Comparison of ENCODE assay signal across 9 mouse cellular contexts in genomic region chr7:4460576-4461434, GRCm38 (mm10). TPM values are rescaled to one million over a fixed set of nuclear protein-coding genes. Genes with fewer than 3 reads are reported as not detected.
DNase-seq lines count a peak whose midpoint lies in the region; ATAC-seq and TF ChIP-seq lines count a peak whose summit lies in the region.
"Had no signal": no experiment of that assay in that cellular context is flagged by ENCODE, and none has a peak within 500 bp of the region (broad histone marks: within the 10 kb centered on the region; RNA-seq: fewer than 3 reads in every experiment).

Eps8l1 (plus strand) TSS chr7:4460674.

- no peak within 1 kb of the TSS; the same call in 1 of the 2 replicates for H3K9ac ChIP-seq in kidney, embryonic 14.5 days (ENCODE audit: low read depth, low read length)
- peak within 1 kb of the TSS; percentile 40; the same call in 1 of the 2 replicates for H3K9ac ChIP-seq in limb, embryonic 12.5 days (replicated peaks)
- no peak within 1 kb of the TSS for H3K9ac ChIP-seq in midbrain, embryonic 15.5 days

- peak within 1 kb of the TSS; percentile 25; the same call in 1 of the 2 replicates for H3K27ac ChIP-seq in kidney, embryonic 14.5 days (ENCODE audit: low read depth, low read length)
- no peak within 1 kb of the TSS for H3K27ac ChIP-seq in embryonic fibroblast, embryonic 13.5 days (ENCODE audit: insufficient read depth, low read length)
- H3K27ac ChIP-seq in limb, embryonic 12.5 days: no peak within 1 kb of the TSS
- H3K27ac ChIP-seq in midbrain, embryonic 15.5 days: no peak within 1 kb of the TSS

- TF ChIP-seq POLR2A in embryonic fibroblast, embryonic 13.5 days (IDR thresholded peaks at IDR 0.05; ENCODE audit: low read depth, low read length): no peak

- no peaks in the 10 kb centered on the region for H3K27me3 ChIP-seq in kidney, embryonic 14.5 days (ENCODE audit: control insufficient read depth, insufficient read depth, low read length)
- H3K27me3 ChIP-seq in limb, embryonic 12.5 days: peaks cover 16% of the 10 kb centered on the region; the same call in 1 of the 2 replicates
- H3K27me3 ChIP-seq in midbrain, embryonic 15.5 days (replicated peaks): no peaks in the 10 kb centered on the region

- no peaks in the 10 kb centered on the region for H3K9me3 ChIP-seq in kidney, embryonic 14.5 days (ENCODE audit: control insufficient read depth, low read length)
- H3K9me3 ChIP-seq in limb, embryonic 12.5 days: no peaks in the 10 kb centered on the region
- H3K9me3 ChIP-seq in midbrain, embryonic 15.5 days: no peaks in the 10 kb centered on the region

- 77% methylated on average over 13 of the region's 16 CpGs for WGBS in kidney, embryonic 14.5 days
- WGBS in limb, embryonic 12.5 days: 60% methylated on average over 15 of the region's 16 CpGs
- WGBS in midbrain, embryonic 15.5 days: 76% methylated on average over 13 of the region's 16 CpGs

- no peak for DNase-seq in kidney, adult 18-20 months
- no peak for DNase-seq in spleen, postnatal 14 days (ENCODE audit: low spot score in 2 of 2)
- no peak for DNase-seq in spleen, adult 18-20 months
- DNase-seq in cerebellum, adult 8-10 months: no peak

- TF ChIP-seq CTCF in embryonic fibroblast, embryonic 13.5 days (IDR thresholded peaks at IDR 0.05; ENCODE audit: borderline replicate concordance, insufficient read depth, low read length): no peak

- peak; percentile 44 for ATAC-seq in kidney, embryonic 14.5 days (ENCODE audit: low FRiP score, low TSS enrichment)
- ATAC-seq in limb, embryonic 12.5 days (ENCODE audit: insufficient number of reproducible peaks, insufficient read depth, low FRiP score, low TSS enrichment, low read depth): 0 out of 2 replicates have a peak, but pooled peaks have one; percentile 52
- ATAC-seq in midbrain, embryonic 15.5 days (replicated peaks): 0 out of 2 replicates have a peak, but pooled peaks have one; percentile 52

- H3K4me3 ChIP-seq in kidney, embryonic 14.5 days (ENCODE audit: low read length): peak within 1 kb of the TSS; percentile 12
- peak within 1 kb of the TSS; percentile 10; the same call in 1 of the 2 replicates for H3K4me3 ChIP-seq in embryonic fibroblast, embryonic 13.5 days (ENCODE audit: insufficient read depth, low read length)
- H3K4me3 ChIP-seq in limb, embryonic 12.5 days (replicated peaks): peak within 1 kb of the TSS; percentile 36
- peak within 1 kb of the TSS; percentile 23 for H3K4me3 ChIP-seq in midbrain, embryonic 15.5 days
- H3K4me3 ChIP-seq: myocyte had no signal

- no peaks in the 10 kb centered on the region for H3K4me1 ChIP-seq in kidney, embryonic 14.5 days (ENCODE audit: control insufficient read depth, insufficient read depth, low read length)
- no peaks in the 10 kb centered on the region for H3K4me1 ChIP-seq in embryonic fibroblast, embryonic 13.5 days (ENCODE audit: control insufficient read depth, insufficient read depth, low read length)
- H3K4me1 ChIP-seq in limb, embryonic 12.5 days (replicated peaks): no peaks in the 10 kb centered on the region
- H3K4me1 ChIP-seq in midbrain, embryonic 15.5 days: peaks cover 6% of the 10 kb centered on the region; the same call in 1 of the 2 replicates

- no peaks in the 10 kb centered on the region for H3K36me3 ChIP-seq in kidney, embryonic 14.5 days (ENCODE audit: control insufficient read depth, insufficient read depth, low read length)
- H3K36me3 ChIP-seq in limb, embryonic 12.5 days: no peaks in the 10 kb centered on the region
- no peaks in the 10 kb centered on the region for H3K36me3 ChIP-seq in midbrain, embryonic 15.5 days (replicated peaks)

- H3K4me2 ChIP-seq in kidney, embryonic 14.5 days (replicated peaks; ENCODE audit: low read depth, low read length): peak within 1 kb of the TSS; percentile 19
- peak within 1 kb of the TSS; percentile 48 for H3K4me2 ChIP-seq in limb, embryonic 12.5 days
- peak within 1 kb of the TSS; percentile 34 for H3K4me2 ChIP-seq in midbrain, embryonic 15.5 days

RNA-seq across cellular contexts. Expression of gene Eps8l1, which starts in this region (rescaled TPM):
- polyA plus RNA-seq in kidney, embryonic 14.5 days (2014; fragmentation: Nextera tagmentation; extraction: Ambion mirVana): 3.0 and 6.8 TPM in 2 replicates
- 2.1 and 2.9 TPM in 2 replicates for polyA plus RNA-seq in embryonic fibroblast, embryonic 13.5 days (2011; ENCODE audit: insufficient read length, low read depth, missing spikeins)
- 6.2 and 6.4 TPM in 2 replicates for polyA plus RNA-seq in limb, embryonic 12.5 days (2016; fragmentation: Nextera tagmentation; extraction: Ambion mirVana)
- polyA plus RNA-seq in midbrain, embryonic 15.5 days (2015; fragmentation: Nextera tagmentation; extraction: Ambion mirVana): 13.1 and 13.2 TPM in 2 replicates
